Mouse (Mus musculus): ENCODE measurements at regions not wholly inside any gene's neighbourhood (a gene's known extent, or its start where the extent isn't known, plus 50 kb on each side); places are given as distances from the start of the nearest gene placed in this dataset.

GRCm38 (mm10) chr17:3248875-3249274 is 77.5 kb upstream of the Tiam2 start:
- Histone ChIP-seq H3K36me3 (ENCODE audit: control insufficient read depth, insufficient read depth, low read length, poor library complexity, severe bottlenecking) (no peaks in the 10 kb centered on the region), H3K27me3 (ENCODE audit: control insufficient read depth, insufficient read depth, low read length, poor library complexity, severe bottlenecking) (no peaks in the 10 kb centered on the region), H3K9ac (ENCODE audit: low read depth, poor library complexity, severe bottlenecking) (no peak overlapping the region), H3K9me3 (replicated peaks; ENCODE audit: control insufficient read depth, insufficient read depth, low read length, poor library complexity, severe bottlenecking) (no peaks in the 10 kb centered on the region), H3K27ac (ENCODE audit: insufficient read depth, low read length) (no peak overlapping the region), H3K4me1 (ENCODE audit: control insufficient read depth, insufficient read depth, low read length) (no peaks in the 10 kb centered on the region), H3K4me3 (ENCODE audit: low read depth, low read length) (no peak overlapping the region)
- no peak for TF ChIP-seq POLR2A (IDR thresholded peaks at IDR 0.05; ENCODE audit: insufficient read depth, low read length)
- TF ChIP-seq CTCF (IDR thresholded peaks at IDR 0.05; ENCODE audit: low read depth, low read length), result no peak
- TF ChIP-seq EP300 (IDR thresholded peaks at IDR 0.05; ENCODE audit: insufficient read depth, low read depth, low read length), result no peak

DNA sequence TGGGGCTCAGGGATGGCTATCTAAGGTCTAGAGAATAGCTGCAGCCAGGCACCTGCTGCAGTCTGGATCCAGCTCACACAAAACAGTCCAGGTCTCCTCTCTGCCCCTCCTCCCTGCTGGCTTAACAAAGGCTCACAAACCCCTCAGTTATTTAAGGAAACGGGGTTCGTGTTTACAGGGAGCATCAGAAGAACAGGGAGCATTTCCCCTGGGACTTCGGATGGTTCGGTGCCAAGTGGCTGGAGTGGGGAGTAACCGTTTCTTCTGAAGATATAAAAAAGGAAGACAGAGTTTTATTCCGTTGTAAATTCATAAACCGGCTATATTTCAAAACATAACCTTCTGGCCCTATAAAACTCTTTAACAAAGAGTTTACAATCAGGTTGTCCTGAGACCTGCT is 77.1 kb upstream of the Tiam2 start:
- no peaks in the 10 kb centered on the region for H3K27me3 ChIP-seq (ENCODE audit: control insufficient read depth, insufficient read depth, low read length, poor library complexity, severe bottlenecking)
- H3K9me3 ChIP-seq (replicated peaks; ENCODE audit: control insufficient read depth, insufficient read depth, low read length, poor library complexity, severe bottlenecking), result no peaks in the 10 kb centered on the region
- H3K27ac ChIP-seq (ENCODE audit: insufficient read depth, low read length), result no peak overlapping the region
- H3K36me3 ChIP-seq (ENCODE audit: control insufficient read depth, insufficient read depth, low read length, poor library complexity, severe bottlenecking), result no peaks in the 10 kb centered on the region
- H3K9ac ChIP-seq (ENCODE audit: low read depth, poor library complexity, severe bottlenecking), result no peak overlapping the region
- H3K4me1 ChIP-seq (ENCODE audit: control insufficient read depth, insufficient read depth, low read length), result no peaks in the 10 kb centered on the region
- TF ChIP-seq EP300 (IDR thresholded peaks at IDR 0.05; ENCODE audit: insufficient read depth, low read depth, low read length), result no peak
- H3K4me3 ChIP-seq (ENCODE audit: low read depth, low read length), result no peak overlapping the region

DNA sequence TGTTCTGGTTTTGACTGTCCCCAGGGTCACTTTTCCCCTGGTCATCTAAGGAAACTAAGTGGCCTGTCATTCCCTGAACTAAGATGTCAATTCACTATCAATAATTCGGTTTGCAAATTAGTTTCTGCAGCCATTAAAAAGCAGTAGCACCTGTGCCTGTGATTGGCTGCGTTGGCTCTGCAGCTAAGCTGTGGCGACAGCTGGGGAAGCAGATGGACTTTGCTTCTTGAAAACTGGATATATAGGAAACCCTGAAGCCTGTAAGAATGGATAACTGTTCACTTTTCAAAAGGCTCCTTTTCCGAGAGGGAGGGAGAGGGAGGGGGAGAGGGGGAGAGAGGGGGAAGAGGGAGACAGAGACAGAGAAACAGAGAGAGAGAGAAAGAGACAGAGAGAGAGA is 75.2 kb upstream of the Tiam2 start:
- no peak for TF ChIP-seq CTCF (IDR thresholded peaks at IDR 0.05; ENCODE audit: low read depth, low read length)
- TF ChIP-seq POLR2A (IDR thresholded peaks at IDR 0.05; ENCODE audit: insufficient read depth, low read length), result no peak
- TF ChIP-seq EP300 (IDR thresholded peaks at IDR 0.05; ENCODE audit: insufficient read depth, low read depth, low read length), result no peak
- H3K4me3 ChIP-seq (ENCODE audit: low read depth, low read length), result no peak overlapping the region
- no peaks in the 10 kb centered on the region for H3K4me1 ChIP-seq (ENCODE audit: control insufficient read depth, insufficient read depth, low read length)
- H3K27me3 ChIP-seq (ENCODE audit: control insufficient read depth, insufficient read depth, low read length, poor library complexity, severe bottlenecking), result no peaks in the 10 kb centered on the region
- no peak overlapping the region for H3K27ac ChIP-seq (ENCODE audit: insufficient read depth, low read length)
- H3K9ac ChIP-seq (ENCODE audit: low read depth, poor library complexity, severe bottlenecking), result no peak overlapping the region
- no peaks in the 10 kb centered on the region for H3K36me3 ChIP-seq (ENCODE audit: control insufficient read depth, insufficient read depth, low read length, poor library complexity, severe bottlenecking)
- H3K9me3 ChIP-seq (replicated peaks; ENCODE audit: control insufficient read depth, insufficient read depth, low read length, poor library complexity, severe bottlenecking), result no peaks in the 10 kb centered on the region

GRCm38 (mm10) chr17:3251966-3252365 is 74.4 kb upstream of the Tiam2 start:
- Histone ChIP-seq H3K36me3 (ENCODE audit: control insufficient read depth, insufficient read depth, low read length, poor library complexity, severe bottlenecking) (no peaks in the 10 kb centered on the region), H3K27me3 (ENCODE audit: control insufficient read depth, insufficient read depth, low read length, poor library complexity, severe bottlenecking) (no peaks in the 10 kb centered on the region), H3K4me1 (ENCODE audit: control insufficient read depth, insufficient read depth, low read length) (no peaks in the 10 kb centered on the region), H3K9ac (ENCODE audit: low read depth, poor library complexity, severe bottlenecking) (no peak overlapping the region), H3K9me3 (replicated peaks; ENCODE audit: control insufficient read depth, insufficient read depth, low read length, poor library complexity, severe bottlenecking) (no peaks in the 10 kb centered on the region), H3K4me3 (ENCODE audit: low read depth, low read length) (no peak overlapping the region), H3K27ac (ENCODE audit: insufficient read depth, low read length) (no peak overlapping the region)
- no peak for TF ChIP-seq EP300 (IDR thresholded peaks at IDR 0.05; ENCODE audit: insufficient read depth, low read depth, low read length)
- no peak for TF ChIP-seq CTCF (IDR thresholded peaks at IDR 0.05; ENCODE audit: low read depth, low read length)
- TF ChIP-seq POLR2A (IDR thresholded peaks at IDR 0.05; ENCODE audit: insufficient read depth, low read length), result no peak

GRCm38 (mm10) chr17:3253508-3254176 is 72.7 kb upstream of the Tiam2 start:
- TF ChIP-seq EP300 (IDR thresholded peaks at IDR 0.05; ENCODE audit: insufficient read depth, low read depth, low read length), result no peak
- TF ChIP-seq POLR2A (IDR thresholded peaks at IDR 0.05; ENCODE audit: insufficient read depth, low read length), result no peak
- peak; percentile 33 for TF ChIP-seq CTCF (IDR thresholded peaks at IDR 0.05; ENCODE audit: low read depth, low read length)
- Histone ChIP-seq H3K27ac (ENCODE audit: insufficient read depth, low read length) (no peak overlapping the region), H3K27me3 (ENCODE audit: control insufficient read depth, insufficient read depth, low read length, poor library complexity, severe bottlenecking) (no peaks in the 10 kb centered on the region), H3K4me1 (ENCODE audit: control insufficient read depth, insufficient read depth, low read length) (no peaks in the 10 kb centered on the region), H3K36me3 (ENCODE audit: control insufficient read depth, insufficient read depth, low read length, poor library complexity, severe bottlenecking) (no peaks in the 10 kb centered on the region), H3K9ac (ENCODE audit: low read depth, poor library complexity, severe bottlenecking) (no peak overlapping the region), H3K4me3 (ENCODE audit: low read depth, low read length) (no peak overlapping the region), H3K9me3 (replicated peaks; ENCODE audit: control insufficient read depth, insufficient read depth, low read length, poor library complexity, severe bottlenecking) (no peaks in the 10 kb centered on the region)

GRCm38 (mm10) chr17:3256765-3257164 is 69.6 kb upstream of the Tiam2 start:
- Histone ChIP-seq H3K4me3 (ENCODE audit: low read depth, low read length) (no peak overlapping the region), H3K27me3 (ENCODE audit: control insufficient read depth, insufficient read depth, low read length, poor library complexity, severe bottlenecking) (no peaks in the 10 kb centered on the region)

More at GRCm38 (mm10) chr17:3256765-3257164, 69.6 kb upstream of the Tiam2 start:
- Histone ChIP-seq H3K27ac (ENCODE audit: insufficient read depth, low read length) (no peak overlapping the region), H3K9ac (ENCODE audit: low read depth, poor library complexity, severe bottlenecking) (no peak overlapping the region), H3K4me1 (ENCODE audit: control insufficient read depth, insufficient read depth, low read length) (no peaks in the 10 kb centered on the region), H3K9me3 (replicated peaks; ENCODE audit: control insufficient read depth, insufficient read depth, low read length, poor library complexity, severe bottlenecking) (no peaks in the 10 kb centered on the region), H3K36me3 (ENCODE audit: control insufficient read depth, insufficient read depth, low read length, poor library complexity, severe bottlenecking) (no peaks in the 10 kb centered on the region; the same call in 1 of the 2 replicates)
- no peak for TF ChIP-seq EP300 (IDR thresholded peaks at IDR 0.05; ENCODE audit: insufficient read depth, low read depth, low read length)
- no peak for TF ChIP-seq POLR2A (IDR thresholded peaks at IDR 0.05; ENCODE audit: insufficient read depth, low read length)
